In the genomic region with DNA sequence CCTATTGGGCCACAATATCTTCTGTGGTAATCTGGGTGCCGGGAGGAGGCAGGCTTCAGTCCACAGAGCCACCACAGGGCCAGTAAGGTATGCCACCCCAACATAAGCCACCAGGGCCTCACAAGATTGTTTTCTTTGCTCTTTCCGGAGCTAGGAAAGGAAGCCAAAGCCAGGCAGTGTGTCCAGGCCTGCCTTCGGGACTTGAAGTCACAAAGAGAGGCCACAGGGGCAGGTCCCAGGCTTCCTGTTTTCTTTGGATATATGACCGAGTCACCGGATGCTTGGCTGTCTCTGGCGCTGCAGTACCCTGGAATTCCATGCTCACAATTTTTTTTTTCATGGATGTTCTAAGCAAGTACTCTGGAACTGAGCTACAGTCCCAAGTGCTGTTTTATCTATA, we compare ENCODE assay signal across 12 mouse cellular contexts. TPM values are rescaled to one million over a fixed set of nuclear protein-coding genes. Genes with fewer than 3 reads are reported as not detected.
A peak's percentile ranks its signal among the peaks of the same experiment; 100 is the strongest.
DNase-seq lines count a peak whose midpoint lies in the region; ATAC-seq and TF ChIP-seq lines count a peak whose summit lies in the region.
"Had no signal": no experiment of that assay in that cellular context is flagged by ENCODE, and none has a peak within 500 bp of the region (broad histone marks: within the 10 kb centered on the region; RNA-seq: fewer than 3 reads in every experiment).

No protein-coding gene starts in this region.

- no peaks in the 10 kb centered on the region for H3K27me3 ChIP-seq in limb, embryonic 12.5 days
- H3K27me3 ChIP-seq in small intestine, adult 2 months (ENCODE audit: control insufficient read depth, insufficient read depth, low read length), result no peaks in the 10 kb centered on the region
- H3K27me3 ChIP-seq: neural tube, embryonic 13.5 days had no signal

- H3K9me3 ChIP-seq in limb, embryonic 12.5 days, result no peaks in the 10 kb centered on the region

- no peak for TF ChIP-seq POLR2A in small intestine, adult 2 months (IDR thresholded peaks at IDR 0.05; ENCODE audit: low read depth, low read length)

- no peak for ATAC-seq in limb, embryonic 12.5 days (ENCODE audit: insufficient number of reproducible peaks, insufficient read depth, low FRiP score, low TSS enrichment, low read depth)

- H3K4me3 ChIP-seq in layer of hippocampus, adult 2 months, result no peak overlapping the region
- H3K4me3 ChIP-seq in limb, embryonic 12.5 days (replicated peaks), result no peak overlapping the region
- H3K4me3 ChIP-seq in small intestine, adult 2 months (ENCODE audit: low read depth, low read length), result no peak overlapping the region
- H3K4me3 ChIP-seq: erythroblast, embryonic 14.5 days; neural tube, embryonic 13.5 days had no signal

- intact Hi-C loops in heart, postnatal 10 days (cut with DNase I), result no loop called here

- TF ChIP-seq CTCF in layer of hippocampus, adult 2 months (conservative IDR thresholded peaks at IDR 0.05), result peak; percentile 43
- no peak for TF ChIP-seq CTCF in small intestine, adult 2 months (IDR thresholded peaks at IDR 0.05; ENCODE audit: extremely low read depth, insufficient read length, insufficient replicate concordance, low read depth, low read length)

- 0 out of 2 replicates have a peak overlapping the region, but pooled peaks have one; percentile 27 for H3K9ac ChIP-seq in limb, embryonic 12.5 days (replicated peaks)
- H3K9ac ChIP-seq: neural tube, embryonic 13.5 days had no signal

- H3K27ac ChIP-seq in layer of hippocampus, adult 2 months, result peak overlapping the region; percentile 43; the same call in 1 of the 2 replicates
- no peak overlapping the region for H3K27ac ChIP-seq in limb, embryonic 12.5 days
- peak overlapping the region; percentile 51; the same call in 1 of the 2 replicates for H3K27ac ChIP-seq in small intestine, adult 2 months (ENCODE audit: insufficient read depth, low read depth, low read length)
- H3K27ac ChIP-seq: neural tube, embryonic 13.5 days had no signal

- 68% methylated on average over 6 of the region's 6 CpGs for WGBS in limb, embryonic 12.5 days
- 79% methylated on average over 6 of the region's 6 CpGs for WGBS in small intestine, adult 2 months

- H3K4me1 ChIP-seq in limb, embryonic 12.5 days (replicated peaks), result 0 out of 2 replicates have a peak, but pooled peaks cover 4% of the 10 kb centered on the region
- H3K4me1 ChIP-seq in small intestine, adult 2 months (ENCODE audit: control insufficient read depth, insufficient read depth, insufficient read length, low read length), result peaks cover 20% of the 10 kb centered on the region; the same call in 1 of the 2 replicates

- no peak for DNase-seq in layer of hippocampus, adult 2 months (ENCODE audit: low spot score in 2 of 2)
- no peak for DNase-seq in layer of hippocampus, adult 18-20 months (ENCODE audit: low spot score in 2 of 2)
- peak; percentile 77 to 78 for DNase-seq in heart, postnatal 10 days
- DNase-seq in Muller cell, postnatal 12 days (ENCODE audit: inconsistent ontology term), result no peak
- DNase-seq in urinary bladder, postnatal 4 days (ENCODE audit: low spot score in 2 of 2), result no peak
- DNase-seq in thymus, postnatal 25 days, result no peak

- no peak overlapping the region for H3K4me2 ChIP-seq in limb, embryonic 12.5 days
- H3K4me2 ChIP-seq: neural tube, embryonic 13.5 days had no signal

- no peaks in the 10 kb centered on the region for H3K36me3 ChIP-seq in limb, embryonic 12.5 days
- no peaks in the 10 kb centered on the region for H3K36me3 ChIP-seq in small intestine, adult 2 months (ENCODE audit: control insufficient read depth, insufficient read depth, low read length)
- H3K36me3 ChIP-seq: neural tube, embryonic 13.5 days had no signal

RNA-seq across cellular contexts. Expression of a gene that starts 5.6 kb away (rescaled TPM):
- total RNA-seq in layer of hippocampus, adult 2 months (2021), result 10 to 100 TPM; 12.2 to 13.6 TPM
- 10 to 100 TPM; 11.3 to 13.1 TPM for total RNA-seq in layer of hippocampus, adult 18-20 months (2021)
- total RNA-seq in heart, postnatal 10 days (2021), result 10 to 100 TPM; 63.0 to 66.5 TPM
- polyA plus RNA-seq in limb, embryonic 12.5 days (2016; fragmentation: Nextera tagmentation; extraction: Ambion mirVana), result 38.3 and 38.9 TPM in 2 replicates
- polyA plus RNA-seq in small intestine, adult 2 months (2012; rRNA removed), result 36.4 and 73.5 TPM in 2 replicates

RNA-seq across cellular contexts. Expression of a gene that starts 22.8 kb away (rescaled TPM):
- not detected for total RNA-seq in layer of hippocampus, adult 2 months (2021)
- not detected for total RNA-seq in layer of hippocampus, adult 18-20 months (2021)
- total RNA-seq in heart, postnatal 10 days (2021), result under 1 TPM in 1 of 2 experiments, not detected in 1; 0.31 TPM
- 0.99 and 1.1 TPM in 2 replicates for polyA plus RNA-seq in limb, embryonic 12.5 days (2016; fragmentation: Nextera tagmentation; extraction: Ambion mirVana)
- 10.2 and 12.3 TPM in 2 replicates for polyA plus RNA-seq in small intestine, adult 2 months (2012; rRNA removed)
- total RNA-seq: CH12.LX; layer of hippocampus, postnatal 14 days had no signal

RNA-seq across cellular contexts. Expression of a gene that starts 59.5 kb away (rescaled TPM):
- 1 to 10 TPM; 7.0 to 8.4 TPM for total RNA-seq in layer of hippocampus, adult 2 months (2021)
- 1 to 10 TPM; 7.4 to 7.6 TPM for total RNA-seq in layer of hippocampus, adult 18-20 months (2021)
- 10 to 100 TPM; 49.5 to 51.9 TPM for total RNA-seq in heart, postnatal 10 days (2021)
- polyA plus RNA-seq in limb, embryonic 12.5 days (2016; fragmentation: Nextera tagmentation; extraction: Ambion mirVana), result 19.9 and 22.3 TPM in 2 replicates
- 23.0 and 24.8 TPM in 2 replicates for polyA plus RNA-seq in small intestine, adult 2 months (2012; rRNA removed)

RNA-seq across cellular contexts. Expression of a gene that starts 59.9 kb away (rescaled TPM):
- total RNA-seq in layer of hippocampus, adult 2 months (2021), result 10 to 100 TPM; 16.7 to 18.8 TPM
- 10 to 100 TPM; 17.7 to 19.3 TPM for total RNA-seq in layer of hippocampus, adult 18-20 months (2021)
- total RNA-seq in heart, postnatal 10 days (2021), result 10 to 100 TPM; 10.3 to 12.6 TPM
- polyA plus RNA-seq in limb, embryonic 12.5 days (2016; fragmentation: Nextera tagmentation; extraction: Ambion mirVana), result 7.3 and 8.8 TPM in 2 replicates
- 48.9 and 86.7 TPM in 2 replicates for polyA plus RNA-seq in small intestine, adult 2 months (2012; rRNA removed)

Comparison
In these comparisons a context has a peak if more than half of its experiments do, and no peak if none do; other contexts are left out.
1. DNase-seq: peak in heart, postnatal 10 days (2 of 2); none in layer of hippocampus, adult 2 months (0 of 2), layer of hippocampus, adult 18-20 months (0 of 2), Muller cell, postnatal 12 days (single experiment), urinary bladder, postnatal 4 days (0 of 2) and thymus, postnatal 25 days (single experiment).
2. RNA of a gene that starts 5.6 kb away (total RNA-seq): 63.0 to 66.5 TPM in heart, postnatal 10 days; 12.2 to 13.6 TPM in layer of hippocampus, adult 2 months and 11.3 to 13.1 TPM in layer of hippocampus, adult 18-20 months; every median in the first group is over 4 times any median in the second.
3. RNA of a gene that starts 59.5 kb away (total RNA-seq): 49.5 to 51.9 TPM in heart, postnatal 10 days; 7.0 to 8.4 TPM in layer of hippocampus, adult 2 months and 7.4 to 7.6 TPM in layer of hippocampus, adult 18-20 months; every median in the first group is over 4 times any median in the second.